Mouse (Mus musculus): ENCODE results near the gene Gstm4.

- no peak for TF ChIP-seq CTCF (IDR thresholded peaks at IDR 0.05; ENCODE audit: extremely low read depth, insufficient read depth, low read length)
- TF ChIP-seq POLR2A (IDR thresholded peaks at IDR 0.05; ENCODE audit: extremely low read depth, insufficient read depth, low read length) = no peak
Observed at GRCm38 (mm10) chr3:108018190-108018820, 26.4 kb downstream of the Gstm4 start.

All from cortical plate, adult 2 months (tissue).